Mouse (Mus musculus) spleen, postnatal 0 days (tissue): ENCODE data around the gene Ogdh. TPM values are rescaled to one million over a fixed set of nuclear protein-coding genes. Genes with fewer than 3 reads are reported as not detected.

Experiments
- polyA plus RNA-seq: library from polyadenylated mRNA; unstranded; fragments of >200 nt; fragmentation: Nextera tagmentation; extraction: Ambion mirVana; gene quantifications from 2 replicates; pipeline ENCODE4 v1.2.1, GENCODE M21; 2015

Ogdh gene
- polyA plus RNA-seq: 61.0 and 61.5 TPM in 2 replicates

DNA sequence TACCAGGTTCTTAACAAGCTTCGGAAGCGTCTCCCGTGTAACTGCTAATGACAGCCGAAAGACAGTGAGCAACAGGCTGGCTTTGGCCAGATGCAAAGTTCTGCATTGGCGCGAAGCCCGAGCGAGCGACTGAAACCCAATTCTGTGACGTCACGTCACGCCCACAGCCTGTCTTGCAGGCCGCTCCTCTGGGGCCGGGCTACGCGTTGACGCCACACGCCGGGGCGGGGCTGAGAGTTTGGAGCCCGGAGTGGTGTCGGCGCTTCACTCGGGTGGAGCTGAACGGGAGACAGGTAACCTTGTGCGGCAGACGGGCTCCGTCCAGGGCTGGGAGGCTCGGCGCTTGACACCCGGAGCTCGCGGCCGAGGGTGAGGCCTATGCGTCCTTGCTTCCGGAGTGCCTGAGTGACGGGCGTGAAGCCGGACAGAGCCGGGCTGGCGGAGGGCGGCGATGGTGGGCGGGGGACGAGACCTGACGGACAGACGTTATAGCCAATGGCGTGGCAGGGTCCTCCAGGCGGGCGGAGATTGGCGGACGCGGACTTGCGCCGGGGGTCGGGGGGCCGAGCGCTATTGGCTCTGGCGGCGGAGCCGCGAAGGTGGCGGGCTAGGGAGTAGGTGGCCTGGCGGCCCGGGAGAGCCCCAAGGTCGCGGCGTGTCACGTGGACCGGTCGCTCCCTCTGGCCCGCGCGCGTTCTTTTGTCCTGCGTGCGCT is at the start of gene Ogdh:
Gene Ogdh (plus strand): TSS at position 233 of the 715 bp plus-strand sequence.

DNA sequence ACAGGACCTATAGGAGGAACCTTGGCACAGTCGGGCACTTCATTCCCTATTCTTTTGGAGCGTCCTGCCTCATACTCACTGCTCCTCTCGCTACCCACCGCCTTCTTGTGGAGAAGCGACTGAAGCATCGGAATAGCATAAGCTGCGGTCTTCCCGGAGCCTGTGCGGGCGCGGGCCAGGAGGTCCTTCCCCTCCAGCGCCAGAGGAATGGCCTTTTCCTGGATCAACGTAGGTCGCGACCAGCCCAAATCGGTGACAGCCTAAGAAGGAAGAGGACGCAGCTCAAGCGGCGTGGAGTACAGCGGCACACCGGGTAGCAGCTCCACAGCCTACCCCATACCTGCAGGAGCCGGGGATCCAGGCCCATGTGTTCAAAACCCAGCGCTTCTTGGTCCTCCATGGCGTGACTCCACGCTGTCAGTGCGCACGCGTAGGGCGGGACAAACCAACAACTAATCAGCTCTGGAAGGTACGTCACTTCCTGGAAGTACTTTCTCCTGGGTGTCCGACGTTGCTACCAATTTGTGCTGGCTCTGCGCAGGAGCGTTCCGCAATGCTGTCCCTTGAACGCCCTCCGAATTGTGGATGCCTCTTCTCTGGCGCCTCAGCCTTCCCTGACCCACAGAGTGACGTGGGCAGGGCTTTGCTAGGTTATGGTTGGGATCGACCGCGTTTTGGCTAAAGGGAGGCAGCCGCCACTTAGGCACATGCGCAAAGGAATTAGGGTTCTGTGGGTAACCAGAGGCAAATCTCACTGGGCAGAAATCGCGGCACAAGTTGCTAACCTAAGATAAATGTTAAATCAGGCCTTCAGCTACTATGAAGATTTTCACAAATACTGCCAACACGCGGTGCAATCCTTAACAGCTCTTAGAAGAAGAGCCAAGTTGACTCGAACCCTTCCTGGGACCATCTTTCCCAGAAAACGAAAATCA is 23.8 kb upstream of the Ogdh start, which contains the start of gene Ddx56:
Gene Ddx56 (minus strand): TSS at position 453 of the 935 bp plus-strand sequence.

DNA sequence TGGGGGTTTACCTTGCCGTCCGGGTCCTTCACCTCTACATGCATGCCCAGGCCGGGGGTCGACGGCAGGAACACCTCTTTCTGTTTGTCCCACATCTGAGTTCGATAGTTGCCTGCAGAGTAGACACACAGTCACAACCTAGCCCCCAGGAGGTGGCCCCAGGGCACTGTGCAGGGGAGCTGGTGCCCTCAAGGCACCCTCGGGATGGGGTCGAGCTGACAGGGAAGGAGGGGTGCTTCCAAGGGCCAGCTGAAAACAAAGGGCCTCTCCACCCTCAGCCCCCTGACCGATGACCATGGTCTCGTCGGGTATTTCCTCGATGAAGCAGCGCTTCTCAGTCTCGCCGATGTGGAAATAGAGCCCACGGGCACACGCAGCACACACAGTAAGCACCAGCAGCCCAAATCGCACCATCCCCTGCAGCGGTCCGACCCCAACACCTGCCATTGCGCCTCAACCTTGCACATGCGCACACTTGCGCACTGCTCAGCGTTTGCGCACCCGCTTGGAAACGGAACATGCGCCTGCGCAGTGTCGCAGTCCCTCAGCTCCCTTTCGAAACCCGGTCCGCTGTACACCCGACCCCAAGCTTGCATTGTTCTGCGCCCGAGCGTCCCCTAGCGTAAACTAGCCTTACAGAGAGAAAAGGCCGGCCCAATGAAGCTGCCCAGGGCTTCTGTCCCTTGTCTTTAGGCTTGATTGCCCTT is 16.9 kb upstream of the Ogdh start, which contains the start of gene Tmed4:
Gene Tmed4 (minus strand): TSS at position 484 of the 707 bp plus-strand sequence.

DNA sequence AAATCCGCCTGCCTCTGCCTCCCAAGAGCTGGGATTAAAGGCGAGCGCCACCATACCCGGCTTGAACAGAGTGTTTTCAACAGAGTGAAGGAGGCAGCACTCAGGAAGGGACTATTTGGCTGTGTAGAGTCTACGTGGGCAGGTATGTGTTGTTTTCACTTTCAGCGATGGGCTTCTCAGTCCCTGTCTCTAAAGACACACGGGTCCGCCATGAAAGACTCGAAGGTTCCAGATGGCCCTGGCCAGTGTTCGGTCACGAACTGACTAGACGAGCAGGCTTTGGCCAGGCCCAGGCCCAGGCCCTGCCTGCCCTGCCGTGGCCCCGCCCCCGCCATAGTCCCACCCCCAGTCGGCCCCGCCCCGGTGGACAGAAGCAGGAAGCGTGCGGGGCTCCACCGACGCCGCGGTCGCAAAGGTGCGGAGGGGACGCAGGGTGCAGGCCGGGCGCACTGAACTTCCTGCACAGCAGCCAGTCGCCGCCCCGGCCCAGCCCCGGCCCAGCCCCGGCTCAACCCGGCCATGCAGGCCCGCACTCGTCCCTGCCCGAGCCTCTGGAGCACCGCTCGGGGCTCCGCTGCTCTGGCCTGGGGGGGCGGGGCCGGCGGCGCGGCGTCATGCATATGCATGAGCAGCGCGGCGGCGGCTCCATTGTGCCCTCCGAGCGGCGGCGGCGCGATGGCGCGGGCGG is 97.4 kb downstream of the Ogdh start, which contains the start of gene Zmiz2:
Gene Zmiz2 (plus strand): TSS at position 349 of the 688 bp plus-strand sequence.

Other genes starting within 250 kb of the Ogdh start
- 0.46 and 0.62 TPM in 2 replicates for gene Camk2b, start 225.3 kb upstream of the Ogdh start, polyA plus RNA-seq
- gene A730071L15Rik, start 91.6 kb upstream of the Ogdh start, polyA plus RNA-seq: 0.24 and 0.40 TPM in 2 replicates
- 15.8 and 18.9 TPM in 2 replicates for gene Nudcd3, start 91.2 kb upstream of the Ogdh start, polyA plus RNA-seq
- not detected in 2 replicates for gene Npc1l1, start 61.5 kb upstream of the Ogdh start, polyA plus RNA-seq
- 46.5 and 49.6 TPM in 2 replicates for gene Ddx56, start 23.9 kb upstream of the Ogdh start, polyA plus RNA-seq
- 34.5 and 40.6 TPM in 2 replicates for gene Tmed4, start 16.8 kb upstream of the Ogdh start, polyA plus RNA-seq
- gene Zmiz2, start 97.4 kb downstream of the Ogdh start, polyA plus RNA-seq: 8.8 and 9.6 TPM in 2 replicates
- gene Ppia, start 123.8 kb downstream of the Ogdh start, polyA plus RNA-seq: 3,022 and 3,125 TPM in 2 replicates
- gene H2afv, start 152.8 kb downstream of the Ogdh start, polyA plus RNA-seq: 244 and 272 TPM in 2 replicates
- gene Purb, start 184.3 kb downstream of the Ogdh start, polyA plus RNA-seq: 14.9 and 15.9 TPM in 2 replicates
- gene Myo1g, start 229.3 kb downstream of the Ogdh start, polyA plus RNA-seq: 17.6 and 25.2 TPM in 2 replicates